Mouse (Mus musculus): ENCODE data around the gene Dact1. TPM values are rescaled to one million over a fixed set of nuclear protein-coding genes. Genes with fewer than 3 reads are reported as not detected.

Dact1 gene
- polyA plus RNA-seq, 1 experiment from 2014 or later, result 22.8 TPM

GRCm38 (mm10) chr12:71293960-71294942 lies 15.4 kb upstream of the Dact1 start:
- ATAC-seq (no peak), DNase-seq (ENCODE audit: low read depth, low spot score) (no peak)
- POLR2A ChIA-PET, result interaction anchor here (0.6 kb wide), 1 partner anchor 13 kb away, joined by 4 read pairs; no protein-coding TSS in a partner anchor
- in situ Hi-C loops (cut with MboI; ENCODE audit: low pct_unique_long_range_greater_than_20kb), result no loop called here
- no peaks in the 10 kb centered on the region for H3K27me3 ChIP-seq
- CTCF ChIA-PET, result no interaction called here
- TF ChIP-seq CTCF (IDR thresholded peaks at IDR 0.05), result no peak

- POLR2A ChIA-PET, result no interaction called here
- DNase-seq (ENCODE audit: low read depth, low spot score) (no peak), ATAC-seq (no peak)
- CTCF ChIA-PET, result no interaction called here
- TF ChIP-seq CTCF (IDR thresholded peaks at IDR 0.05), result no peak
- in situ Hi-C loops (cut with MboI; ENCODE audit: low pct_unique_long_range_greater_than_20kb), result no loop called here
- no peaks in the 10 kb centered on the region for H3K27me3 ChIP-seq
Observed at GRCm38 (mm10) chr12:71296849-71297535, 12.7 kb upstream of the Dact1 start.

GRCm38 (mm10) chr12:71310068-71310931 lies 616 bp downstream of the Dact1 start:
- in situ Hi-C loops (cut with MboI; ENCODE audit: low pct_unique_long_range_greater_than_20kb), result loop anchor here (5.0 to 10.0 kb wide), 2 partner anchors 95 to 392 kb away; no protein-coding TSS in a partner anchor
- ChIA-PET CTCF (interaction anchor here (0.8 to 2.0 kb wide), 7 partner anchors 27 to 457 kb away, joined by 3 to 7 read pairs (median 3); no protein-coding TSS in a partner anchor), POLR2A (interaction anchor here (0.5 to 1.4 kb wide), 4 partner anchors 42 to 396 kb away, joined by 3 to 5 read pairs (median 4); no protein-coding TSS in a partner anchor)
- no peaks in the 10 kb centered on the region for H3K27me3 ChIP-seq
- peak; percentile 56 for ATAC-seq
- DNase-seq (ENCODE audit: low read depth, low spot score), result no peak
- TF ChIP-seq CTCF (IDR thresholded peaks at IDR 0.05), result no peak

- in situ Hi-C loops (cut with MboI; ENCODE audit: low pct_unique_long_range_greater_than_20kb), result loop anchor here (5.0 to 10.0 kb wide), 2 partner anchors 93 to 391 kb away; no protein-coding TSS in a partner anchor
- no peak for ATAC-seq
- no peak for TF ChIP-seq CTCF (IDR thresholded peaks at IDR 0.05)
- no peaks in the 10 kb centered on the region for H3K27me3 ChIP-seq
- no peak for DNase-seq (ENCODE audit: low read depth, low spot score)
- CTCF ChIA-PET, result interaction anchor here (0.8 to 2.0 kb wide), 12 partner anchors 12 to 456 kb away, joined by 3 to 7 read pairs (median 3); no protein-coding TSS in a partner anchor
- POLR2A ChIA-PET, result interaction anchor here (0.7 to 0.9 kb wide), 4 partner anchors 40 to 1443 kb away, joined by 3 to 6 read pairs (median 5); no protein-coding TSS in a partner anchor
Observed at GRCm38 (mm10) chr12:71311237-71311887, 1.7 kb downstream of the Dact1 start.

GRCm38 (mm10) chr12:71318239-71318638 lies 8.6 kb downstream of the Dact1 start:
- H3K27me3 ChIP-seq, result no peaks in the 10 kb centered on the region
- POLR2A ChIA-PET, result no interaction called here
- in situ Hi-C loops (cut with MboI; ENCODE audit: low pct_unique_long_range_greater_than_20kb), result loop anchor here (10.0 kb wide), 1 partner anchor 87 kb away; no protein-coding TSS in a partner anchor
- CTCF ChIA-PET, result no interaction called here
- no peak for TF ChIP-seq CTCF (IDR thresholded peaks at IDR 0.05)
- no peak for DNase-seq (ENCODE audit: low read depth, low spot score)
- ATAC-seq, result no peak

GRCm38 (mm10) chr12:71319536-71319935 lies 9.9 kb downstream of the Dact1 start:
- in situ Hi-C loops (cut with MboI; ENCODE audit: low pct_unique_long_range_greater_than_20kb), result loop anchor here (10.0 kb wide), 1 partner anchor 85 kb away; no protein-coding TSS in a partner anchor
- CTCF ChIA-PET, result no interaction called here
- no peak for ATAC-seq
- no peak for TF ChIP-seq CTCF (IDR thresholded peaks at IDR 0.05)
- POLR2A ChIA-PET, result no interaction called here
- no peak for DNase-seq (ENCODE audit: low read depth, low spot score)
- H3K27me3 ChIP-seq, result no peaks in the 10 kb centered on the region

- no peak for TF ChIP-seq CTCF (IDR thresholded peaks at IDR 0.05)
- H3K27me3 ChIP-seq, result no peaks in the 10 kb centered on the region
- in situ Hi-C loops (cut with MboI; ENCODE audit: low pct_unique_long_range_greater_than_20kb), result no loop called here
- ChIA-PET CTCF (interaction anchor here (0.7 to 1.5 kb wide), 2 partner anchors 10 to 21 kb away, joined by 3 to 6 read pairs; no protein-coding TSS in a partner anchor), POLR2A (interaction anchor here (0.6 kb wide), 1 partner anchor 32 kb away, joined by 3 read pairs; no protein-coding TSS in a partner anchor)
- ATAC-seq (no peak), DNase-seq (ENCODE audit: low read depth, low spot score) (no peak)
Observed at GRCm38 (mm10) chr12:71332646-71333045, 23.0 kb downstream of the Dact1 start.

- CTCF ChIA-PET, result interaction anchor here (1.5 kb wide), 1 partner anchor 11 kb away, joined by 6 read pairs; no protein-coding TSS in a partner anchor
- no peak for TF ChIP-seq CTCF (IDR thresholded peaks at IDR 0.05)
- H3K27me3 ChIP-seq, result no peaks in the 10 kb centered on the region
- ATAC-seq, result peak; percentile 84
- POLR2A ChIA-PET, result no interaction called here
- peak; percentile 51 for DNase-seq (ENCODE audit: low read depth, low spot score)
- in situ Hi-C loops (cut with MboI; ENCODE audit: low pct_unique_long_range_greater_than_20kb), result no loop called here
Observed at GRCm38 (mm10) chr12:71333561-71333960, 23.9 kb downstream of the Dact1 start.

- in situ Hi-C loops (cut with MboI; ENCODE audit: low pct_unique_long_range_greater_than_20kb), result no loop called here
- ChIA-PET POLR2A (no interaction called here), CTCF (interaction anchor here (1.2 to 1.3 kb wide), 2 partner anchors 13 to 27 kb away, joined by 3 read pairs; partner anchors contain the start of gene Dact1)
- H3K27me3 ChIP-seq, result no peaks in the 10 kb centered on the region
- ATAC-seq (no peak), DNase-seq (ENCODE audit: low read depth, low spot score) (no peak)
- TF ChIP-seq CTCF (IDR thresholded peaks at IDR 0.05), result no peak
Observed at GRCm38 (mm10) chr12:71337025-71337582, 27.4 kb downstream of the Dact1 start.
